Mouse (Mus musculus) bone marrow macrophage, adult 2 months (primary cell): ENCODE results near the gene Tmem87b. TPM values are rescaled to one million over a fixed set of nuclear protein-coding genes. Genes with fewer than 3 reads are reported as not detected.

Experiments
- H3K27ac ChIP-seq: 2 replicates; pipeline ENCODE4 v1.5.1; 2012; ENCODE audit warnings: low read depth, low read length; ENCODE audit not compliant: insufficient read depth
- H3K4me1 ChIP-seq: 2 replicates; pipeline ENCODE4 v1.6.1; 2012; ENCODE audit warnings: low read length; ENCODE audit not compliant: control insufficient read depth, insufficient read depth
- H3K4me3 ChIP-seq: 2 replicates; pipeline ENCODE4 v1.5.1; 2012; ENCODE audit warnings: mild to moderate bottlenecking, low read length, moderate library complexity; ENCODE audit not compliant: insufficient read depth
- CTCF ChIP-seq: IDR thresholded peaks from 2 replicates; pipeline ENCODE4 v1.5.1; 2012; ENCODE audit warnings: low read depth, mild to moderate bottlenecking, low read length, moderate library complexity
- POLR2A ChIP-seq: IDR thresholded peaks from 2 replicates; pipeline ENCODE4 v1.6.1; 2012; ENCODE audit warnings: mild to moderate bottlenecking, low read depth, low read length, borderline replicate concordance
- polyA plus RNA-seq: library from polyadenylated mRNA; stranded (reverse); fragments of >200 nt; gene quantifications from 2 replicates; pipeline ENCODE4 v1.2.4, GENCODE M21; 2012; ENCODE audit not compliant: missing spikeins, insufficient read depth, insufficient read length

Gene Tmem87b
- polyA plus RNA-seq, 1 experiment, result 61.0 TPM

DNA sequence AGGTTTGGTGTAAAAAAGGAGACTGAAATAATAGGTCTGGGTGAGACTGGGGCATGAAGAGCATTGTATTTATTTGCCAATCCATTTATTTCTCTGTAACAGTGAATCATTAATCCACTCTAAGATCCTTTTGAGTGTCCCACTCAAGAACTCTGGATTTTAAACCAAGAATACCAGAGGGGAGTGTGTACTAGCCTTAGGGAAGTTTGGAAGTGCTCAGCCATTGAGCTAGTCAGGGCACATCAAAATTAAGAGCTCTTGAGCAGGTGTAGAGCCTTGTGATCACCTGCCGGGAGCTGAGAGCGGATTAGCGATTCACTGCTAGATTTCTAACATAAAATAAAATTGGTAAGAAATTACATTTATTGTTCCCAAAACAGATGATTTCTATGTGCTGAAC lies 20.7 kb downstream of the Tmem87b start:
- H3K4me3 ChIP-seq, result no peak overlapping the region
- H3K4me1 ChIP-seq, result peaks cover 2% of the 10 kb centered on the region; the same call in 1 of the 2 replicates
- H3K27ac ChIP-seq, result no peak overlapping the region
- TF ChIP-seq POLR2A (no peak), CTCF (no peak)

DNA sequence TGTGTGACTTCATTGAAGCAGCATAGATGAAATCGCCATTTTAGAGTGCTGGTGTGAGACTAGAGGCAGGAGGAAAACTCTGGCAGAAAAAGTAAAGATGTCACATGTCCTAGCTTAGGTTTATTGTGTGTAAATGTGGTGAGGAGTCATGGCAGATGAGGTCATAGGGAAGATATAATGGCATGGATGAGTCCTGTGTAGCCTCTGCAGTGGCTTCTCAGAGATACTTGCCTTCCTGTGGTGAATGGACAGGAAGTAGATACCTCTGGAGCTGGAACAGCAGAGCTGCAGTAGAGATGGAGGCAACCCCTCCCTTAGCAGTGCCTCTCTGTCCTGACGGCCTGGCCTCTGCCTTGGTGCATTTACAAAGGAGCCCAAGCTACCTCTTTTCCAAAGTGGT lies 21.6 kb downstream of the Tmem87b start:
- peaks cover 2% of the 10 kb centered on the region; the same call in 1 of the 2 replicates for H3K4me1 ChIP-seq
- H3K4me3 ChIP-seq, result no peak overlapping the region
- H3K27ac ChIP-seq, result no peak overlapping the region
- TF ChIP-seq CTCF, result no peak
- no peak for TF ChIP-seq POLR2A

DNA sequence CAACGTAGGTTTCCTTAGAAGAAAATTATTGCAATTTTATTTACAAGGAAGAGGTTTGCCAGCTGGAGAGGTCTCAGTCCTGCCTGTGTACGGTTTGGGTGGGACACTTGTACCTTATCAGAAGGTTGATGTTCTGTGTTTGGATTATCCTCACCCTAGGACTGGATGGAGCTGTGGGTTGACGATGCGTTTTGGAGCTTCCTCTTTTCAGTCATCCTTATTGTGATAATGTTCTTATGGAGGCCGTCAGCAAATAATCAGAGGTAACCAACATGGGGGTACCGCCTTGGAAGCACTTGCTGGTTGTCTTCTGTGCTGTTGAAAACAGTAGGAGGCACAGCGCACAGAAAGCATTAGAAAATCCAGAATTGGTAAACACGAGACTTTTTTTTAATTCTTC lies 24.5 kb downstream of the Tmem87b start:
- Histone ChIP-seq H3K4me1 (peaks cover 1% of the 10 kb centered on the region; the same call in 1 of the 2 replicates), H3K27ac (no peak overlapping the region), H3K4me3 (no peak overlapping the region)
- TF ChIP-seq POLR2A (no peak), CTCF (no peak)

DNA sequence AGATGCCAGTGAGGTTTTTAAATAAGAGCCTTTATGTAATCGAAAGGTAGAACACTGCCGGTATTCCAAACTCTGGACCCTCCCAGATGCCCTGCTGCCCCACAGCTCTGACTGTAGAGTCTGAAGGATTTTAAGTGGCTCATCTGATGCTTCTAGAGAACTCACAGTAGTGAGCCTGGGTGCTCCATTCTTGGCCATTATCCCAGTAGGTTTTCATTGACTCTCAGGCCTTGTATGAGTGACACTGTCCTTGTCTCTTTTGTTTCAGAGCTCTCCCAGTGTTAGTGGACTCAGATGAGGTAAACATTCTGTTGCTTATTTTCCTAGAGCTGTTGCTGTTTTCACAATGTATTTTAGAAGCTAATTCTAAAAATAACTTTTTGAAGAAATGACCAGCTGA lies 32.1 kb downstream of the Tmem87b start:
- Histone ChIP-seq H3K27ac (no peak overlapping the region), H3K4me3 (no peak overlapping the region), H3K4me1 (peaks cover 8% of the 10 kb centered on the region)
- no peak for TF ChIP-seq POLR2A
- TF ChIP-seq CTCF, result no peak

DNA sequence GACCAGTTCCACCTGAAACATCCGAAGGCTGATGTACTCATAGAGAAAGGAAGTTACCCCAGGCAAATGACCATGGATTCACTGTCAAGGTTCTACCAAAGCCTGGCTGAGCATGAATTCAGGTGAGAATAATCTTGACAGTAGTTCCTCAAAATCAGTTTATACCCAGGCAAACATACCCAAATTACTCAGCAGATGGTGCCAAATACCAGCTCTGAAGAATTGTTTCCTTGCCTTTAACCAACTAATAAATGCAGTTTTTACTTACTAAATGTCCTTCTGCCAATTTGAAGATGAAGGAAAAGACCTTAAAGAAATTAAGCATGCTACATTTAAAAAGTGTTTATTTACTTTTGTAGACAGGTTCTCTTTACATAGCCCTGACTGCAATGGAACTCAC lies 38.8 kb downstream of the Tmem87b start:
- peaks cover 16% of the 10 kb centered on the region for H3K4me1 ChIP-seq
- TF ChIP-seq POLR2A (no peak), CTCF (no peak)
- H3K4me3 ChIP-seq, result no peak overlapping the region
- no peak overlapping the region for H3K27ac ChIP-seq

DNA sequence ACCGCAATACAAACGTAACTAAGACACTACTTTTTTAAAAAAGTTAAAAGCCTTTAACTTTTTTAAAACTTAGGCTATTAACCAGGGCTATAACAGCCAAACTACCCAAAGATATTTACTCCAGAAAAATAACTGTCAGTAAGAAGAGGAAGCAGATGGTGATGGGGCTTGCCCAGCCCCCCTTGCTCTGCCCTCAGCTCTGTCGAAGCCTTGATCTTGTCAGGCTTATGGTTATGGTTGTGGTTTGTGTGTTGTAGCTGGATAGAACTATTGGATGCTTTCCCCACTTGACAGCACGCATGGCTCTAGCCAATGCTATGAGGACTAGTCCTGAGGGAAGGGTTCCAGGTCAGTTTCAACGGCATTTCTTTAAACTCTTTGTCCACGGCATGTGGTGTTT lies 41.0 kb downstream of the Tmem87b start:
- Histone ChIP-seq H3K27ac (no peak overlapping the region), H3K4me3 (no peak overlapping the region), H3K4me1 (peaks cover 16% of the 10 kb centered on the region)
- TF ChIP-seq CTCF (no peak), POLR2A (no peak)

DNA sequence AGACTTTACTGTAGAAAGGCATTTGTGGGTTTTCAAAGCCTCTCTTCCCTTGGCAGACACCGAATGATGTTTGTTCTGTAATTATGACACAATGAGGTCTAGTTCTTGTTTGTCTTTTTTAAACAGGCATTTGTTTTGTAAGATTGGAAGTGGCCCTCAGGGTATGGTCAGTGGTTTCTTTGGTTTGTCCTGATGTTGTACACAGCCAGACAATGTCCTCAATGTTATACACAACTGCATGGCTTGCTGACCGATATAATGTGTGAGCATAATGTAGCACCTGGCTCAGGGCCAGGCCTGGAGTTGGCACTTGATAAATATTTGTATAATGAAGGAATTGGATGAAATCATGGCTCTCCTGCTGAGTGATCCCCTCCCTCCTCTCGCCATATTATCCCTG lies 41.9 kb downstream of the Tmem87b start:
- no peak for TF ChIP-seq POLR2A
- Histone ChIP-seq H3K27ac (no peak overlapping the region), H3K4me3 (no peak overlapping the region), H3K4me1 (peaks cover 10% of the 10 kb centered on the region)

DNA sequence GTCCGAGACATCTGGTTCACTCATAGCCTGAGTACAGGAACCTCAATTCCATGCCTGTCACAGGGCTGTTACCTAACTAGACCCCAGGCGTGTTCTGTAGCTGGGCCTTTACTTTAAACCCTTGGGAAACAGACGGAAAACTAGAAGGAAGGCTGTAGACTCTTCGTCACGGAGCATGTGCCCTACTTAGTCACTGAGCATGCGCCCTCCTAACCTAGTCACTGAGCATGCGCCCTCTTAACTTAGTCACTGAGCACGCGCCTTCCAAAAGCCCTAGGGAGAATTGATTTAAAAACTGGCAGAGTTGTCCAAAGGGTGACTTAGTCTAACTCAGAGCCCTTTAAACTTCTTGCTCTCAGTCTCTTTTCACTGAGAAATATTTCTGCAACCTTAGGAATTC lies 44.7 kb downstream of the Tmem87b start, which contains the start of gene Fbln7:
Gene Fbln7 (plus strand): TSS at position 346 of the 400 bp plus-strand sequence.
- TF ChIP-seq POLR2A (no peak), CTCF (no peak)
- no peak within 1 kb of the TSS for H3K27ac ChIP-seq
- H3K4me1 ChIP-seq, result no peaks in the 10 kb centered on the region
- 0 out of 2 replicates have a peak within 1 kb of the TSS, but pooled peaks have one; percentile 1 for H3K4me3 ChIP-seq

DNA sequence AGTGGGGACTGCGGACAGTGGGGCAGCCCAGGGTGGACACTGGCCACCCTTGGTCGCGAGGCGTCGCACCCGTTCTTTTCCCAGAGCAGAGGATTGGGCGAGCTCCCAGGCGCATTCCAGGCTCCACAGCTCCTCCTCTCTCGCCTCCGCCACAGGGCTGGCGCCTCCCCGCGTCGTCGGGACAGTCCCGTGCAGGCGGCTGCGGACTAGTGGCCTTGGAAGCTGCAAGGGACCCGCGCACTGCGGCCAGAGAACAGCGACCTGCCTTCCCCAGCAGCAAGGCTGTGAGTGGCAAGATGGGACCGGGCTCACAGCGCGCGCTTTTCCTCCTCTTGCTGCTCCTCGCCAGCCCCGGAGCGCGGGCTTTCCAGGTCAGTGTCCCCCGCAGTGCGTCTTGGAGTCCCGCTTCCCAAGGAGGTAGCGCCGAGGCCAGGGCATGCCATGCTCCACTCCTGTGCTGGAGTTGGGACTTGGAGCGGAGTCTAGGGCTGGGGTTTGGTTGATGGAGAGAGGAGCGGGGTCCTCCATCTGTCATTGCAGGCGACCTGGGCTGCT lies 45.9 kb downstream of the Tmem87b start:
- no peak for TF ChIP-seq CTCF
- no peak for TF ChIP-seq POLR2A
- 0 out of 2 replicates have a peak overlapping the region, but pooled peaks have one; percentile 1 for H3K4me3 ChIP-seq
- no peaks in the 10 kb centered on the region for H3K4me1 ChIP-seq
- no peak overlapping the region for H3K27ac ChIP-seq

DNA sequence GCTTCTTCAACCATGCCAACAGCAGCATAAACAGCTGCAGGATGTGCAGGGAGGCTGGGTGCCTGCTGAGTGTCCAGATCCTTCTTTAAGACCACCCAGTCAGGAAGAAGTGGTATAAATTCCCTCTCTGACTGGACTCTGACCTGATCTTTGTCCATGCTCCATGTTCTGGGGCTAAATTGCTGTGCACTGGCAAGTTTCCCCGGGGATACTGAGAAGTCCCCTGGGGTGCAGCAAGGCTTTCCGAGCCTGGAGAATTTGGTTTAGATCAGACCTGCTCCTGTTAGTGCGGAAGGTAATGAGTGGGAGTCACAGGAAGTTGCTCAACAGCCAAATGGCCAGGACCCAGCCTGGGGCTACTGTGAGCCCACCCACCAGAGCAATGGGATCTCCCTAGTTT lies 47.1 kb downstream of the Tmem87b start:
- Histone ChIP-seq H3K4me3 (no peak overlapping the region), H3K27ac (no peak overlapping the region), H3K4me1 (peaks cover 7% of the 10 kb centered on the region)
- no peak for TF ChIP-seq POLR2A
- no peak for TF ChIP-seq CTCF
